Mouse (Mus musculus): ENCODE data around the gene Plscr4. TPM values are rescaled to one million over a fixed set of nuclear protein-coding genes. Genes with fewer than 3 reads are reported as not detected.

The Plscr4 gene
- 0.91 and 1.3 TPM in 2 replicates for polyA plus RNA-seq (2012; rRNA removed)

DNA sequence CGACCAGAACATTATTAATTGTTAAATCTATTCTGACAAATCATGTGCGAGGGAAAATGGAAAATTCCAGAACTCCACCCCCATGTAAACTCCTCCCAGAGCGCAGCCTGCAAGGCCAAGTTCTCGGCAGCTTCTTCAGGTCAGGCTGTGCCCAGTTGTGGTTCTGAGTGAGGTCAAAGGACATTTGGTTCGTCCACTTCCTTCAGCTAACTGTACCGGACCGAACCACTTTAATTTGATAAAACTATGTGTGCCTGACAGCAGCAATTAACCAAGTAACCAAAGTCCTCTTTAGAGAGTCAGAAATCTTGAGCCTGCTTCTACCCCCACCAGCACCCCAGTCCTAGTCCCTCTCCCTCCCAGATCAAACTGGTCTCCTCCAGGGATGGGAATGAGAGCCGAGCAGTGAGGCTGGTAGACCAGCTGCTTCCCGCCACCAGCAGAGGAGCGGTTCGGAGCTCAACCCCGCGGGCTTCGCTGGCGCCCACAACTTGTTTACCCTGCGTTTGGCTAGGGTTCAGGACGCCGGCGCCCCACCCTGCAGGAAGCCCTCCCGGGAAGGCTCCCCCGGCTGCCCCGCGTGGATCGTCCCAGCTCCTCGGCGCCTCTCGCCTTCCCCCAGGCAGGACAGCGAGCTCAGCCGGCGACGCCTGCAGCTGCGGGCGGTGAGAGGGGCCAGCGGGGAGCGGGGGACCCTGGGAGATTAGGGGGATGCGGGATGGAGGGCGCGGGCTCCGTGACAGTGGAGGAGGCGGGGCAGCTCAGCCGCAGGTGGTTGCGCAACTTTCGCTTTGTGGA lies at the start of gene Plscr4:
Gene Plscr4 (plus strand): TSS at position 113 of the 798 bp plus-strand sequence.
- peak; percentile 66 for DNase-seq (ENCODE audit: low read depth)
- TF ChIP-seq POLR2A (IDR thresholded peaks at IDR 0.05; ENCODE audit: borderline replicate concordance, extremely low read depth, insufficient read depth, insufficient read length, poor library complexity, severe bottlenecking) (no peak), CTCF (IDR thresholded peaks at IDR 0.05; ENCODE audit: borderline replicate concordance, extremely low read depth, insufficient read depth, insufficient read length) (no peak)

DNA sequence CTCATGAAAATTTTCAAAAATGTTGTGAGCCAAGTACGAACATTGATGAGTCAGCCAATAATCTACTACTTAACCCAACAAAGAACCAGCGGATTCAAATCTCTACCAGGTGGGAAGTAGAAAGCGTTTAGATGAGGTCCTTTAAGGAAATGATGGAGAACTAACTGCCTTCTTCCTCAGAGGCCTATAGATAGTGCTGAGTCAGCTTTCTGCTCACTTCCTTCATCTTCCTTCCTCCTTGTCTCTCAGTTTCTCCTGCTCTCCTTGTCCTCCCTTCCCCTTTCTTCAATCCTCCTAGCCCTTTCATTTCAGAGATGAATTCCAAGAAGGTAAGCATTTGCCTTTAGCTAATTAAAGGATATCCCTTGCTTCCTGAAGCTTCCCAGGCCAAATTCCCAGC lies 46.9 kb upstream of the Plscr4 start:
- DNase-seq (ENCODE audit: low read depth) = no peak
- no peak for TF ChIP-seq CTCF (IDR thresholded peaks at IDR 0.05; ENCODE audit: borderline replicate concordance, extremely low read depth, insufficient read depth, insufficient read length)

DNA sequence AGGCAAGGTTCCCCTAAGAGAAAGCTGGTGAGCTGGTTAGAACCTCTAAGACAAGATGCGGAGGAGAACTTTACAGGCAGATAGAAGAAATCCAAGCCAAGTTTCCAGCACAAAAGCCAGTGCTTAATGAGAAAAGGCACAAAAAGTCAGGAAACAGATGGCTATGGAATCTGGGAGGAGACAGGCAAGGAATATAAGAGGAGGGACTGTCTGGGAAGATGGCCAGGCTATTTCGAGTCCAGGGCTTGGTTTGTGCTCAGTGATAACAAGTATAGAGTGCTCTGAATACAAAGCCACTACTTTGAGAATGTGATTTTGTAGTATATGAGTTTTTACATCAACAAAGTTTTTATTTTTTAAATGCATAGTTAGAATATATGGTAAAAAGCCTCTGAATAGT lies 45.1 kb upstream of the Plscr4 start:
- TF ChIP-seq POLR2A (IDR thresholded peaks at IDR 0.05; ENCODE audit: borderline replicate concordance, extremely low read depth, insufficient read depth, insufficient read length, poor library complexity, severe bottlenecking) (no peak), CTCF (IDR thresholded peaks at IDR 0.05; ENCODE audit: borderline replicate concordance, extremely low read depth, insufficient read depth, insufficient read length) (no peak)
- peak; percentile 28 for DNase-seq (ENCODE audit: low read depth)

GRCm38 (mm10) chr9:92413684-92414083 lies 43.5 kb upstream of the Plscr4 start:
- TF ChIP-seq CTCF (IDR thresholded peaks at IDR 0.05; ENCODE audit: borderline replicate concordance, extremely low read depth, insufficient read depth, insufficient read length) (no peak), POLR2A (IDR thresholded peaks at IDR 0.05; ENCODE audit: borderline replicate concordance, extremely low read depth, insufficient read depth, insufficient read length, poor library complexity, severe bottlenecking) (no peak)
- no peak for DNase-seq (ENCODE audit: low read depth)

DNA sequence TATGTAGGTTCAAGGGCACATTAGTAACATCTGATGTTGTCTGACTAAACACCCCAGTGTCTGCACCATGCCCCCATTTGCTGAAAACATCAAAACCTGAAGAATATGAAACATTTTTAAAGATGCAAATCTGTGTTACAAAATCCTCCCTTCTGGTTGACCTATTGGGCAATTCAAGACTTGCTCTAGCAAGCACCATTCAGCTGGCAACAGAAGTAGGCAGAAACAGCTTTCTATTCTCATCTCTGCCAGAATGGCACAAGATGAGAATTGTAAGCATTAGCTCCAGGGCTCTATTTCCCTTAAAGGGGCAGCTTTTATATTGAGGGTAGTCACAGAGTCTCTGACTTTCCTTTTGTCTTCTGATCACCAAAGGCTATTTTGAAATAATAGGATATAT lies 19.4 kb upstream of the Plscr4 start:
- DNase-seq (ENCODE audit: low read depth) = no peak
- TF ChIP-seq POLR2A (IDR thresholded peaks at IDR 0.05; ENCODE audit: borderline replicate concordance, extremely low read depth, insufficient read depth, insufficient read length, poor library complexity, severe bottlenecking) = no peak
- TF ChIP-seq CTCF (IDR thresholded peaks at IDR 0.05; ENCODE audit: borderline replicate concordance, extremely low read depth, insufficient read depth, insufficient read length) = no peak

DNA sequence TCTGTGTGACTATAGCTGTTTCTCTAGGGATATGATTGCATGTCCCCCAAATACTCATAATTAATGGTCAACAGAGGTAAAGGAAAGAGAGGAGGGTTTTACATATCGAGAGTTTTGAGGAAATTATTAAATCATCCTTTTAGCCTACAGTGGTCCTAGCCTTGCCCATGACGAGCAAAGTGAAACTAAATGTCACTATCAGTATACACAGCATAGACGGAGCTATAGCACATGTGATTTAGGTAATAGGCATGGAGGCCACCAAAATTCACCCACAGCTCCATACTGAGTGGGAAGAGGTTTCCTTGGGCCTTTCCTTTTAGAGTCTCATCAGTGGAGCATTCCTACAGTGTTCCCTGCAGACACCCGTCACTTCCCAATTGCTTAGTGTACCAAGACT lies 15.7 kb upstream of the Plscr4 start:
- no peak for DNase-seq (ENCODE audit: low read depth)
- no peak for TF ChIP-seq POLR2A (IDR thresholded peaks at IDR 0.05; ENCODE audit: borderline replicate concordance, extremely low read depth, insufficient read depth, insufficient read length, poor library complexity, severe bottlenecking)
- no peak for TF ChIP-seq CTCF (IDR thresholded peaks at IDR 0.05; ENCODE audit: borderline replicate concordance, extremely low read depth, insufficient read depth, insufficient read length)

- TF ChIP-seq POLR2A (IDR thresholded peaks at IDR 0.05; ENCODE audit: borderline replicate concordance, extremely low read depth, insufficient read depth, insufficient read length, poor library complexity, severe bottlenecking) (no peak), CTCF (IDR thresholded peaks at IDR 0.05; ENCODE audit: borderline replicate concordance, extremely low read depth, insufficient read depth, insufficient read length) (no peak)
- DNase-seq (ENCODE audit: low read depth) = no peak
Measured at GRCm38 (mm10) chr9:92444536-92444935, 12.6 kb upstream of the Plscr4 start.

GRCm38 (mm10) chr9:92456605-92457004 lies 568 bp upstream of the Plscr4 start:
- DNase-seq (ENCODE audit: low read depth) = no peak
- TF ChIP-seq CTCF (IDR thresholded peaks at IDR 0.05; ENCODE audit: borderline replicate concordance, extremely low read depth, insufficient read depth, insufficient read length) = no peak
- no peak for TF ChIP-seq POLR2A (IDR thresholded peaks at IDR 0.05; ENCODE audit: borderline replicate concordance, extremely low read depth, insufficient read depth, insufficient read length, poor library complexity, severe bottlenecking)

- DNase-seq (ENCODE audit: low read depth) = no peak
- TF ChIP-seq CTCF (IDR thresholded peaks at IDR 0.05; ENCODE audit: borderline replicate concordance, extremely low read depth, insufficient read depth, insufficient read length) (no peak), POLR2A (IDR thresholded peaks at IDR 0.05; ENCODE audit: borderline replicate concordance, extremely low read depth, insufficient read depth, insufficient read length, poor library complexity, severe bottlenecking) (no peak)
Measured at GRCm38 (mm10) chr9:92458059-92458402, 858 bp downstream of the Plscr4 start.

DNA sequence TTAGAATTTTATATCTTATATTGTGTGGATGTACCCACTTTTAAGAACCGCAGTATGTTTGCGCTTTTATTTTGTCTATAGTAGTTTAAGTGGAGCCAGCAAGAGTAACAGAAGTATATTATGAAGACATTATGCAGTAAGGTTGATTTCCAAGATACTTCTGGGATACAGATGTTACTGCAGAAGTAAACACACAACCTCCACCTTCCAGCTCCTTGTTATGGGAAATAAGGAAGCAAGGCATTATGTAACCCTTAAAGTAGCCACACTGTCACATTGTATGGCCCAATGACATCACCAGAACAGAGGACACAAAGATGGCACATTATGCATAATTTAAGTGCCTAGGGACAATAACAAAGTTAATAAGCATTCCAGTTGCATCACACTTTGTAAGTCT lies 1.2 kb downstream of the Plscr4 start:
- DNase-seq (ENCODE audit: low read depth) = no peak
- no peak for TF ChIP-seq POLR2A (IDR thresholded peaks at IDR 0.05; ENCODE audit: borderline replicate concordance, extremely low read depth, insufficient read depth, insufficient read length, poor library complexity, severe bottlenecking)
- no peak for TF ChIP-seq CTCF (IDR thresholded peaks at IDR 0.05; ENCODE audit: borderline replicate concordance, extremely low read depth, insufficient read depth, insufficient read length)

DNA sequence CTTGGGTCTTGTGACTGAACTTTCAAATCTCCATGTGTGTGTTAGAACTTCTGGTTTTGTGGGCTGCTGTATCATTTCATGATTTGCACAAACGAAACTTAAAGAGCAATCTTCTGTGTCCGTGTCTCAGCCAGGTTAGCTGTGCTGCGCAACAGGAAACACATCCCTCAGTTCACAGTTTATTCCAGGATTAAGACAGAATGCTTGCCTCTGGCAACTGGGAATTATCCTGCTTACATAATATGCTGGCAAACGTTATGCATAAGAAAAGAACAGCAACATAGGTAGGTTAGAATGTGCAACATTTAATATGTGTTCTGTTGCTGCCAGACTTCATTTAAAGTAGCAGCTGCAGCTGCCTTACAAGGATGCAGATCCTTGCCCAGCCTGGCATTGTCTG lies 10.6 kb downstream of the Plscr4 start:
- TF ChIP-seq POLR2A (IDR thresholded peaks at IDR 0.05; ENCODE audit: borderline replicate concordance, extremely low read depth, insufficient read depth, insufficient read length, poor library complexity, severe bottlenecking) (no peak), CTCF (IDR thresholded peaks at IDR 0.05; ENCODE audit: borderline replicate concordance, extremely low read depth, insufficient read depth, insufficient read length) (no peak)
- DNase-seq (ENCODE audit: low read depth) = no peak

DNA sequence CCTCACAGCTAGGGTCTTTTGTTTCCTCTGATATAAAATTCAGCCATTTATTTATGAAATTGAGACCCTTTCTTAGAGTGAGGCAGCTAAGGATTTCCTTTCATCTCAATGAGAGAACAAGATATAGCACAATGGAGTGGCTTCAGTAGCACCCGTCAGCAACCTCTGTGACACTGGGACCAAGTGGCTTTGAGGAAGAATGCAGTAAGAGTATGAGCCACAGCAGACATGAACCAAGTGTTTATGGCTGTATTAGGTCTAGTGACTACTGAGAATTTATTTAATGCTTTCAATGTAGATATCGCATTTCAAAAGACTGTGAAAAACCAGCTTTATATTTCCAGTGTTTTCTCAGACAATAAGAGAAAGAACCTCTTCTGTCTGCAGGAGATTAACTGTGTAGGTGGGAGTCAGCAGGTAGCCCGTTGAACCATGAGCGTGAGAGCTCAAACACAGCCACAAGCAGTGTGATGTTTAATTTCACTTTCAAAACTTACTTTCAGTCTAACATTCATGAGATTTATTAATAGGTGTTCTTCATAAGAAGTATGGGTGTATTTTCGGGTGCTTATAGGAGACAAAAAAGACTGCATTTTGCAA lies 15.2 kb downstream of the Plscr4 start:
- no peak for TF ChIP-seq POLR2A (IDR thresholded peaks at IDR 0.05; ENCODE audit: borderline replicate concordance, extremely low read depth, insufficient read depth, insufficient read length, poor library complexity, severe bottlenecking)
- TF ChIP-seq CTCF (IDR thresholded peaks at IDR 0.05; ENCODE audit: borderline replicate concordance, extremely low read depth, insufficient read depth, insufficient read length) = no peak
- no peak for DNase-seq (ENCODE audit: low read depth)
